Mouse (Mus musculus) heart, postnatal 0 days (tissue): ENCODE data around the gene Sh3bgrl2. TPM values are rescaled to one million over a fixed set of nuclear protein-coding genes. Genes with fewer than 3 reads are reported as not detected.

Experiments
- ATAC-seq: fragments of 200-750 bp; cut with Nextera tagmentation; 2 replicates; pipeline ENCODE4 v1.8.0; 2017; ENCODE audit warnings: low read depth, moderate number of reproducible peaks, moderate library complexity; ENCODE audit not compliant: insufficient read depth
- DNase-seq: peaks from one replicate; pipeline ENCODE4 v3.0.0-alpha.2; 2016; ENCODE audit warnings: low spot score
- H3K27ac ChIP-seq: fragments of 300-500 bp; sonication (generic); 2 replicates; pipeline ENCODE4 v1.5.1; 2014; ENCODE audit warnings: low read depth, mild to moderate bottlenecking
- H3K27me3 ChIP-seq: fragments of 300-500 bp; sonication (generic); 2 replicates; pipeline ENCODE4 v1.6.1; 2014; ENCODE audit warnings: low read length, mixed read lengths; ENCODE audit not compliant: control insufficient read depth, insufficient read depth
- H3K36me3 ChIP-seq: fragments of 300-500 bp; sonication (generic); replicated peaks from 2 replicates; pipeline ENCODE4 v1.6.1; 2014; ENCODE audit warnings: low read length, mixed read lengths; ENCODE audit not compliant: control insufficient read depth, insufficient read depth
- H3K4me1 ChIP-seq: fragments of 300-500 bp; sonication (generic); 2 replicates; pipeline ENCODE4 v1.6.1; 2014; ENCODE audit warnings: antibody characterized with exemption; ENCODE audit not compliant: control insufficient read depth, insufficient read depth
- H3K4me2 ChIP-seq: fragments of 300-500 bp; sonication (generic); 2 replicates; pipeline ENCODE4 v1.6.1; 2014; ENCODE audit warnings: low read depth, mild to moderate bottlenecking, low read length, moderate library complexity
- H3K4me3 ChIP-seq: fragments of 300-500 bp; sonication (generic); 2 replicates; pipeline ENCODE4 v1.5.1; 2014; ENCODE audit warnings: low read depth, low read length
- H3K9ac ChIP-seq: fragments of 300-500 bp; sonication (generic); replicated peaks from 2 replicates; pipeline ENCODE4 v1.6.1; 2014; ENCODE audit warnings: low read depth, low read length, mixed read lengths
- H3K9me3 ChIP-seq: fragments of 300-500 bp; sonication (generic); replicated peaks from 2 replicates; pipeline ENCODE4 v1.6.1; 2016; ENCODE audit warnings: low read length; ENCODE audit not compliant: control insufficient read depth
- CTCF ChIP-seq: IDR thresholded peaks from 2 replicates; pipeline ENCODE4 v1.5.1; 2016; ENCODE audit warnings: antibody characterized with exemption, control low read depth, low read depth
- EP300 ChIP-seq: IDR thresholded peaks from 2 replicates; pipeline ENCODE4 v1.6.1; 2016; ENCODE audit warnings: antibody characterized with exemption, low read depth
- whole genome bisulfite sequencing: fragments of 180-500 bp; shearing (Covaris S2); extraction: QIAGEN DNeasy Blood & Tissue Kit; methylation state at CpG from one replicate; pipeline ENCODE4 v1.1.7; 2014; 5-methylcytosine and 5-hydroxymethylcytosine counted together
- polyA plus RNA-seq: library from polyadenylated mRNA; unstranded; fragments of >200 nt; fragmentation: Nextera tagmentation; extraction: Ambion mirVana; gene quantifications from 2 replicates; pipeline ENCODE4 v1.2.1, GENCODE M21; 2015
- total RNA-seq: library from RNA; depleted of rRNA; stranded (reverse); fragments of >200 nt; gene quantifications from 2 replicates; pipeline ENCODE4 v1.2.3, GENCODE M21; 2014; ENCODE audit warnings: low replicate concordance

Sh3bgrl2 gene
- total and polyA plus RNA-seq, 2 experiments from 2014 or later, result 3.8 to 5.7 TPM

DNA sequence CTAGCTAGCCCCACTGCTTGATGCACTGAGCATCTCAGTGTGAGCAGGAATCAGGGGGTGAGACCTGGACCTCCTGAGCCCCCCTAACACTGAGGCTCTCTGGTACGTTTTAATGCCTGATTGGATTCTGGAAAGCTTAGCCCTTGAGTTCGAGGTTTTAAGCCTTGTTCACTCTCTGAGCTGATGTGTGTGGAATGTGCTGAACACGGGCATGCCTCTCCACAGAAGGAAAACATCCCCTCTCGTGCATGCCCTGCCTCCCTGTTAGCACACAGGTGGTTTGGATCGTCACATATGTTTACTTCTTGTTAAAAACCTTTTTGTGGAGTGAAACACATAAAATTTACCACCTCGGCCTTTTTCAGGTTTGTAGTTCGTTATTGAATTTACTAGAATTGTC lies 34.6 kb downstream of the Sh3bgrl2 start:
- ATAC-seq, result no peak
- Histone ChIP-seq H3K27me3 (no peaks in the 10 kb centered on the region), H3K4me2 (no peak overlapping the region), H3K9ac (no peak overlapping the region), H3K27ac (no peak overlapping the region), H3K4me1 (no peaks in the 10 kb centered on the region), H3K9me3 (no peaks in the 10 kb centered on the region), H3K4me3 (no peak overlapping the region), H3K36me3 (no peaks in the 10 kb centered on the region)
- DNase-seq, result no peak
- WGBS, result 53% methylated on average over 7 of the region's 7 CpGs
- TF ChIP-seq CTCF, result no peak
- no peak for TF ChIP-seq EP300

DNA sequence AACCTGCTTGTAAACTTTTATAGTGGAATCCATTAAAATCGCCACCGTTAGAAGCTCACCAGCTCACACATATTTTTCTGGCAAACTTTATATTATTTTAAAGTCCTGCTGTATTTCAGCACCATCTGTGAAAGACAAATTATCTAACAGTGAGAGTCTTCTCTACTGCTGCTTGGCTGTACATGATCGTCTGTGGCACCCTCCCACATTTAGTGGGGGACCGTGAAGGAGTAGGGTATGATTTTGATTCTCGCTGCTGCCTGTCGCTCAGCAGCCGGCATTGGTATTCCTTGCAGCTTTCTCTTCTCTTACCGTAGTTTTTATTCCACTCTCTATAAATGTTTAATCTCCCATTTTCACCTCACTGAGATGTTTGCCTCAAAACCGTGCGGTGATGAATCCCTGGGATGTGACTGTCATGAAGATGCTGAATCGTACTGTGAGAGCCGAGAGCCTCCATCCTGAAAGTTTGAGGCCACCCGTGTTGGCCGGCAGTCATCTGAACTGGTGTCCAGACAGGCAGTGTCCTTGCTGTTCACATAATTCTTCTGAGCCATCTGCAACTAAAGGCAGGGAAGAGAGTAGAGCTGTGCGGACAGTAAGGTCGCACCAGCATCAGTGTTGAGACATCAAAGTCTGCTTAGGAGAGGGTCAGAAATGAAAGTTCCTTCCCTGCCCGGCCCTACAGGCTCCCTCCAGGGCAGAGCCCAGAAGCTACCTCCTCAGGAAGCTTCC lies 38.4 kb downstream of the Sh3bgrl2 start:
- TF ChIP-seq CTCF (no peak), EP300 (no peak)
- Histone ChIP-seq H3K4me3 (no peak overlapping the region), H3K36me3 (no peaks in the 10 kb centered on the region), H3K9ac (no peak overlapping the region), H3K4me2 (no peak overlapping the region), H3K9me3 (no peaks in the 10 kb centered on the region), H3K27me3 (no peaks in the 10 kb centered on the region), H3K4me1 (no peaks in the 10 kb centered on the region), H3K27ac (no peak overlapping the region)
- ATAC-seq, result no peak
- 85% methylated on average over 17 of the region's 17 CpGs for WGBS
- no peak for DNase-seq

DNA sequence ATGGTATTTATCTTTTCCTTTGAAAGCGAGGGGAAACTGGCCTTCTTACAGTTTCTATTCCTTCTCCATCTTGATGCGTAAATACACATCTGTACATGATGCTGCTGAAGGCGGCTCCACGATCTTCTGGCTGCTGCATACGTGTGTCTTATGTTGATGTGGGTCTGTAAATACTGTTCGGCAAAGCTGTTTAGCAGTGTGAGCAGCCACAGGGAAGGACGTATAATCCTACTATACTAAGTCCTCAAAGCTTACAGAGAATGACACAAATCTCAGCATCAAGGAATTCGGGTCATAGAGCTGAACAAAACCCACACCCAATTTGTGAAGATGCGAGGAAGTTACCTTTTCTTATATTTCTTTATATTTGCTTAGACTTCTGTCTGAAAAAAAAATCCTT lies 39.0 kb downstream of the Sh3bgrl2 start:
- no peak for ATAC-seq
- no peak overlapping the region for H3K4me2 ChIP-seq
- H3K36me3 ChIP-seq, result no peaks in the 10 kb centered on the region
- 90% methylated on average over 9 of the region's 9 CpGs for WGBS
- no peak for DNase-seq
- TF ChIP-seq CTCF (no peak), EP300 (no peak)
- H3K9ac ChIP-seq, result no peak overlapping the region
- no peaks in the 10 kb centered on the region for H3K27me3 ChIP-seq
- no peaks in the 10 kb centered on the region for H3K9me3 ChIP-seq
- H3K4me1 ChIP-seq, result no peaks in the 10 kb centered on the region
- H3K27ac ChIP-seq, result no peak overlapping the region
- H3K4me3 ChIP-seq, result no peak overlapping the region

DNA sequence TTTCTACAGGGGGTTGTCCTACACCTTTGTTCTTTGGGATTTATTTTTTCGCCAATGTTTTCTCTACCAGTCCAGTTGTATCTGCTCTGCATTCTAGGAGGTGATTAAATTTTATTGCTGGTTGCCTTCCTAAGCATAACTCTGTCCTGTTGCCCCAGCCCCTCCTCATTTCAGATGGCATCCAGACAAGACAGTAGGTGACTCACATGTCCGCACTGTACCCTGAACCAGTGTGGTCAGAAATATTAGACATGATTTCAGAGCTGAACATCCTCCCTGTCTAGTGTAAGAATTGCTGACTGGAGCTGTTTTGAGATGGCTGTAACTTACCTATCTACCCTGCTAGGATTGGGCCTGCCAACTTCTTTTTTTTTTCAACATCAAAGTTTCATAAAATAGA lies 40.9 kb downstream of the Sh3bgrl2 start:
- Histone ChIP-seq H3K27ac (no peak overlapping the region), H3K9me3 (no peaks in the 10 kb centered on the region), H3K9ac (no peak overlapping the region), H3K27me3 (no peaks in the 10 kb centered on the region), H3K4me3 (no peak overlapping the region), H3K36me3 (no peaks in the 10 kb centered on the region), H3K4me2 (no peak overlapping the region), H3K4me1 (no peaks in the 10 kb centered on the region)
- no peak for TF ChIP-seq EP300
- no peak for TF ChIP-seq CTCF
- 94% methylated on average over 2 of the region's 2 CpGs for WGBS
- ATAC-seq (no peak), DNase-seq (no peak)

DNA sequence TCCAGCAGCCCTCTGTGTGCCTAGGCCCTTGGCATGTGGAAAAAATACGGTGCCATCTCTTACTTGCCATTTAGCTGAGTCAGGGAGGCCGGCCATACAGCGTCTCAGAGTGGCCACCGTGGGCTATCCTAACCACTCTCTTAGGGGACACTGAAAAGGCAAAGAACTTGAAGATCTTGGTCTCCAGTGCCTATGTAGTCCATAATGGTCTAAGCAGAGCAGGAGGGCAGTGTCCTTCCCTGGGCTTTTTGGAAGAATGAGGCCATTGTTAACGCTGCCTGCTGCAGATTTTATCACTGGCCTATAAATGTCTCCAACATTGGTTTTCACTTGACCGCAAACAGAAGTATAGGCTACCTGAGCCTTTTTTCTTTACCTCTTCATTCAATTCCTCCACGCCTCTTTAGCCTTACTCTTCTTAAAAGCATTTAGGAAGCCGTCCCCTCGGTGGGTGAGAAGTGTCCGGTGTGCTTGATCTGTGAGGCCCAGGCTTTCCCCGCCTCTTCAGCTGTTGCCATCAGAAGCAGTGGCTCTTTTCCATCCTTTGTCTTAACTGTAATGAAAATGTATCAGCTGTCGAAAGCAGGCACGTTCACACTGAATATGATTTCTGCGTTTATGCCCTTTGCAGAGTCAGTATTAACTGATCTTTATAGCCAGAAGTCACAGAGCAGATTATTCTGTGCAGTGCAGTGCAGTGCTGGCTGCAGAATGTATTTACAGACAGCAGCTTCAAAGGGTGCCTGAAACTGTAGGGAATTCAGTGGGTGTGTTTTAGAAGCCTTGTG lies 41.7 kb downstream of the Sh3bgrl2 start:
- no peak overlapping the region for H3K27ac ChIP-seq
- no peaks in the 10 kb centered on the region for H3K9me3 ChIP-seq
- 52% methylated on average over 14 of the region's 14 CpGs for WGBS
- H3K4me1 ChIP-seq, result no peaks in the 10 kb centered on the region
- H3K27me3 ChIP-seq, result no peaks in the 10 kb centered on the region
- no peak for ATAC-seq
- no peak overlapping the region for H3K9ac ChIP-seq
- no peak overlapping the region for H3K4me2 ChIP-seq
- TF ChIP-seq EP300 (no peak), CTCF (no peak)
- H3K4me3 ChIP-seq, result no peak overlapping the region
- no peak for DNase-seq
- no peaks in the 10 kb centered on the region for H3K36me3 ChIP-seq
